In the genomic region with DNA sequence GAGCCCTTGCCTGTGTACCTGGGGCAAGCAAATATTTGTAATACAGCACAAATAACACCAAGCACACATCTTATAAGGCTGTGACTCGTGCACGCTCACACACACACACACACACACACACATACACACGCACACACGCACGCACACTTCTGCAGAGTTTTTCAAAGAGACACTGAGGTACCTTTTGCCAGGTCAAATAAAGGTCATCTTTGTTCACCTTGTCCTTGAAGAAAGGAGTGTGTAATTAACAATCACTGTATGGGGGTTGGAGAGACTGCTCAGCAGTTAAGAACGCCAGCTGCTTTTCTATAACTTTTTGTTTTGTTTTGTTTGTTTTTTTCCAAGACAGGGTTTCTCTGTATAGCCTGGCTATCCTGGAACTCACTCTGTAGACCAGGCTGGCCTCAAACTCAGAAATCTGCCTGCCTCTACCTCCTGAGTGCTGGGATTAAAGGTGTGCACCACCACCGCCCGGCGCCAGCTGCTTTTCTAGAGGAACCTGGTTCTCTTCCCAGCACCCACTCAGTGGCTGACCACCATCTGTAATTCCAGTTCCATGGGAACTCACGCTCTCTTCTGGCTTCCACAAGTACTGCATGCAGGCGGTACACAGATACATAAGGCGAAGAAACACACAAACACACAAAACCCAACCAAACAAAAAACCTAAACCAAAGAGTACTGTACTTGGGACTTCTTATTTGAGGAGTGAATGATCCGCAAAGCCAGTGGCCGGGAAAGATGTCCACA, we compare ENCODE assay signal across 30 mouse cellular contexts. TPM values are rescaled to one million over a fixed set of nuclear protein-coding genes. Genes with fewer than 3 reads are reported as not detected.
DNase-seq lines count a peak whose midpoint lies in the region; ATAC-seq and TF ChIP-seq lines count a peak whose summit lies in the region.
"Had no signal": no experiment of that assay in that cellular context is flagged by ENCODE, and none has a peak within 500 bp of the region (broad histone marks: within the 10 kb centered on the region; RNA-seq: fewer than 3 reads in every experiment).

No protein-coding gene starts in this region.

- TF ChIP-seq CTCF in layer of hippocampus, adult 2 months (conservative IDR thresholded peaks at IDR 0.05) = peak; percentile 45
- peak; percentile 38; the same call in 1 of the 2 replicates for TF ChIP-seq CTCF in E14TG2a.4 (conservative IDR thresholded peaks at IDR 0.05; ENCODE audit: low read length)
- peak in 1 of 3 experiments; percentile 17; a peak in 2 of 6 replicates for TF ChIP-seq CTCF in MEL (IDR thresholded peaks at IDR 0.05 in 2 of 3, conservative IDR thresholded peaks at IDR 0.05 in 1 of 3; ENCODE audit: control insufficient read depth in 1 of 3, insufficient read depth in 1 of 3, low read depth in 2 of 3, low read length in 3 of 3, poor library complexity in 1 of 3, severe bottlenecking in 1 of 3)

- no peak for DNase-seq in layer of hippocampus, adult 2 months (ENCODE audit: low spot score in 2 of 2)
- DNase-seq in layer of hippocampus, adult 9-11 months = no peak
- no peak for DNase-seq in MEL (ENCODE audit: low read depth, low spot score)
- peak; percentile 15 for DNase-seq in induced T-regulatory cell, adult 2 months (ENCODE audit: low read depth)
- DNase-seq in right cerebral cortex, adult 18-20 months = no peak
- DNase-seq: adrenal gland, adult 8-10 months; adrenal gland, postnatal 25 days; cerebellum, adult 11-12 months; cerebellum, adult 8-10 months; cerebellum, postnatal 10 days; cerebellum, postnatal 36 days; embryo, embryonic 11 days; gastrocnemius, postnatal 10 days; gastrocnemius, postnatal 36 days; heart, adult 2 months; heart, postnatal 14 days; heart, postnatal 4 days had no signal

- H3K36me3 ChIP-seq in E14TG2a.4 (ENCODE audit: insufficient read depth, low read length) (no peaks in the 10 kb centered on the region), MEL (ENCODE audit: control insufficient read depth in 1 of 2, insufficient read depth in 2 of 2, low read length in 2 of 2) (peaks cover 0 to 5% of the 10 kb centered on the region in 2 experiments; a peak in 2 of 4 replicates)
- H3K36me3 ChIP-seq: embryonic facial prominence, embryonic 10.5 days; embryonic facial prominence, embryonic 13.5 days; forebrain, embryonic 10.5 days; heart, embryonic 10.5 days; heart, embryonic 13.5 days; hindbrain, embryonic 15.5 days had no signal

- TF ChIP-seq RAD21 in MEL (IDR thresholded peaks at IDR 0.05; ENCODE audit: low read depth, low read length) = no peak

- H3K9ac ChIP-seq in MEL (ENCODE audit: control insufficient read depth, low read depth, low read length, poor library complexity, severe bottlenecking) = no peak overlapping the region
- H3K9ac ChIP-seq: embryonic facial prominence, embryonic 13.5 days; forebrain, embryonic 13.5 days; heart, embryonic 13.5 days; hindbrain, embryonic 15.5 days had no signal

- H3K4me1 ChIP-seq in E14TG2a.4 (replicated peaks; ENCODE audit: low read depth, low read length) (peaks cover 58% of the 10 kb centered on the region), MEL (ENCODE audit: control insufficient read depth in 1 of 2, insufficient read depth in 2 of 2, low read length in 2 of 2) (peaks cover 3 to 12% of the 10 kb centered on the region in 2 experiments; a peak in 2 of 4 replicates)

- TF ChIP-seq POLR2A in MEL (IDR thresholded peaks at IDR 0.05; ENCODE audit: control insufficient read depth in 1 of 2, insufficient read depth in 1 of 2, low read depth in 1 of 2, low read length in 2 of 2, poor library complexity in 1 of 2) = no peak

- H3K27me3 ChIP-seq in E14TG2a.4 (ENCODE audit: insufficient read depth, low read length) (peaks cover 11% of the 10 kb centered on the region), MEL (ENCODE audit: control insufficient read depth in 1 of 2, insufficient read depth in 2 of 2, low read length in 2 of 2) (no peaks in the 10 kb centered on the region)
- H3K27me3 ChIP-seq: Patski had no signal

- ATAC-seq in erythroblast, adult 5-6 weeks (replicated peaks; ENCODE audit: low FRiP score, poor library complexity, severe bottlenecking) = no peak
- ATAC-seq: activated CD4-positive, CD25-positive, alpha-beta regulatory T cell, adult 4 months; forebrain, embryonic 13.5 days; forebrain, embryonic 16.5 days; Patski had no signal

- no peak for TF ChIP-seq EP300 in MEL (IDR thresholded peaks at IDR 0.05; ENCODE audit: low read depth in 1 of 2, low read length in 2 of 2)

- no peaks in the 10 kb centered on the region for H3K9me3 ChIP-seq in E14TG2a.4 (ENCODE audit: low read length)
- no peaks in the 10 kb centered on the region for H3K9me3 ChIP-seq in MEL (replicated peaks; ENCODE audit: insufficient read depth, low read length)
- H3K9me3 ChIP-seq: embryonic facial prominence, embryonic 10.5 days; embryonic facial prominence, embryonic 13.5 days; forebrain, embryonic 10.5 days; forebrain, embryonic 13.5 days; heart, embryonic 10.5 days; heart, embryonic 13.5 days; hindbrain, embryonic 15.5 days had no signal

- H3K4me3 ChIP-seq in layer of hippocampus, adult 2 months = no peak overlapping the region
- H3K4me3 ChIP-seq in E14TG2a.4 (replicated peaks; ENCODE audit: low read length) = no peak overlapping the region
- no peak overlapping the region for H3K4me3 ChIP-seq in MEL (ENCODE audit: control insufficient read depth in 1 of 2, insufficient read depth in 1 of 2, low read depth in 2 of 2, low read length in 2 of 2)
- H3K4me3 ChIP-seq: embryonic facial prominence, embryonic 10.5 days; embryonic facial prominence, embryonic 13.5 days; forebrain, embryonic 10.5 days; forebrain, embryonic 13.5 days; heart, adult 2 months; heart, embryonic 10.5 days; heart, embryonic 13.5 days; hindbrain, embryonic 15.5 days had no signal

- H3K27ac ChIP-seq in layer of hippocampus, adult 2 months = no peak overlapping the region
- no peak overlapping the region for H3K27ac ChIP-seq in MEL (ENCODE audit: control insufficient read depth, low read depth, low read length)
- H3K27ac ChIP-seq: embryonic facial prominence, embryonic 10.5 days; embryonic facial prominence, embryonic 13.5 days; forebrain, embryonic 10.5 days; forebrain, embryonic 13.5 days; heart, adult 2 months; heart, embryonic 10.5 days; heart, embryonic 13.5 days; hindbrain, embryonic 15.5 days had no signal

- peaks cover 5% of the 10 kb centered on the region for H3K79me2 ChIP-seq in MEL (ENCODE audit: control insufficient read depth, insufficient read depth, low read length, poor library complexity)

TF ChIP-seq in MEL, 35 proteins besides CTCF, POLR2A, EP300 and RAD21:
- no peak for TF ChIP-seq MYC (IDR thresholded peaks at IDR 0.05; ENCODE audit: low read depth, low read length)
- peak; percentile 10; the same call in 1 of the 2 replicates for TF ChIP-seq SMC3 (IDR thresholded peaks at IDR 0.05; ENCODE audit: low read depth, low read length)

RNA-seq across cellular contexts. Expression of a gene that starts 2.4 kb away (rescaled TPM):
- 100 to 1,000 TPM; 103 to 104 TPM for total RNA-seq in layer of hippocampus, adult 2 months (2021)
- 166 and 208 TPM in 2 replicates for total RNA-seq in MEL (2012; rRNA removed)
- 100 to 1,000 TPM; 103 to 388 TPM for polyA plus RNA-seq in MEL (2012; ENCODE audit: insufficient read depth in 1 of 2, insufficient read length in 2 of 2, low read depth in 1 of 2, low replicate concordance in 2 of 2, missing spikeins in 1 of 2)
- total RNA-seq in erythroblast, adult 5-6 weeks (2015; ENCODE audit: low replicate concordance) = 20.1 and 41.5 TPM in 2 replicates
- 5.9 and 26.6 TPM in 2 replicates for total RNA-seq in erythroblast, adult 5-6 weeks (2017; ENCODE audit: low replicate concordance)

RNA-seq across cellular contexts. Expression of a gene that starts 39.0 kb away (rescaled TPM):
- 100 to 1,000 TPM; 124 to 129 TPM for total RNA-seq in layer of hippocampus, adult 2 months (2021)
- total RNA-seq in MEL (2012; rRNA removed) = 0.35 and 0.52 TPM in 2 replicates
- polyA plus RNA-seq in MEL (2012; ENCODE audit: insufficient read depth in 1 of 2, insufficient read length in 2 of 2, low read depth in 1 of 2, low replicate concordance in 2 of 2, missing spikeins in 1 of 2) = 1 to 10 TPM in 1 of 2 experiments, not detected in 1; 1.7 TPM
- 0.19 TPM in 1 of 2 replicates, not detected in the other for total RNA-seq in erythroblast, adult 5-6 weeks (2015; ENCODE audit: low replicate concordance)
- total RNA-seq in erythroblast, adult 5-6 weeks (2017; ENCODE audit: low replicate concordance) = not detected in 2 replicates
- total RNA-seq: granulocyte monocyte progenitor cell, adult 5-6 weeks had no signal

RNA-seq across cellular contexts. Expression of a gene that starts 39.5 kb away (rescaled TPM):
- 100 to 1,000 TPM; 238 to 248 TPM for total RNA-seq in layer of hippocampus, adult 2 months (2021)
- total RNA-seq in MEL (2012; rRNA removed) = 44.4 and 57.3 TPM in 2 replicates
- 100 to 1,000 TPM; 165 to 254 TPM for polyA plus RNA-seq in MEL (2012; ENCODE audit: insufficient read depth in 1 of 2, insufficient read length in 2 of 2, low read depth in 1 of 2, low replicate concordance in 2 of 2, missing spikeins in 1 of 2)
- total RNA-seq in erythroblast, adult 5-6 weeks (2015; ENCODE audit: low replicate concordance) = 505 and 538 TPM in 2 replicates
- 1,329 and 1,906 TPM in 2 replicates for total RNA-seq in erythroblast, adult 5-6 weeks (2017; ENCODE audit: low replicate concordance)

RNA-seq across cellular contexts. Expression of a gene that starts 46.3 kb away (rescaled TPM):
- 10 to 100 TPM; 40.9 to 42.6 TPM for total RNA-seq in layer of hippocampus, adult 2 months (2021)
- 39.7 and 43.3 TPM in 2 replicates for total RNA-seq in MEL (2012; rRNA removed)
- polyA plus RNA-seq in MEL (2012; ENCODE audit: insufficient read depth in 1 of 2, insufficient read length in 2 of 2, low read depth in 1 of 2, low replicate concordance in 2 of 2, missing spikeins in 1 of 2) = 10 to 100 TPM in 1 of 2 experiments, not detected in 1; 40.5 TPM
- 1.7 and 2.5 TPM in 2 replicates for total RNA-seq in erythroblast, adult 5-6 weeks (2015; ENCODE audit: low replicate concordance)
- 8.3 and 12.3 TPM in 2 replicates for total RNA-seq in erythroblast, adult 5-6 weeks (2017; ENCODE audit: low replicate concordance)

Comparison
In these comparisons a context has a peak if more than half of its experiments do, and no peak if none do; other contexts are left out.
1. RNA of a gene that starts 39.0 kb away (total RNA-seq): 124 to 129 TPM in layer of hippocampus, adult 2 months; 0.35 to 0.52 TPM in MEL and 0.19 TPM in erythroblast, adult 5-6 weeks; every median in the first group is over 10 times any median in the second.